Mouse (Mus musculus) cortical plate, adult 2 months (tissue): ENCODE measurements at regions not wholly inside any gene's neighbourhood (a gene's known extent, or its start where the extent isn't known, plus 50 kb on each side); places are given as distances from the start of the nearest gene placed in this dataset.

Source experiments
- CTCF ChIP-seq: fragments of 200-500 bp; IDR thresholded peaks from 2 replicates; pipeline ENCODE4 v1.5.1; 2011; ENCODE audit warnings: mild to moderate bottlenecking, control low read depth, low read length; ENCODE audit not compliant: insufficient read depth; ENCODE audit errors: extremely low read depth
- POLR2A ChIP-seq: fragments of 200-500 bp; IDR thresholded peaks from 2 replicates; pipeline ENCODE4 v1.6.1; 2011; ENCODE audit warnings: mild to moderate bottlenecking, low read length, control low read depth; ENCODE audit not compliant: insufficient read depth; ENCODE audit errors: extremely low read depth

DNA sequence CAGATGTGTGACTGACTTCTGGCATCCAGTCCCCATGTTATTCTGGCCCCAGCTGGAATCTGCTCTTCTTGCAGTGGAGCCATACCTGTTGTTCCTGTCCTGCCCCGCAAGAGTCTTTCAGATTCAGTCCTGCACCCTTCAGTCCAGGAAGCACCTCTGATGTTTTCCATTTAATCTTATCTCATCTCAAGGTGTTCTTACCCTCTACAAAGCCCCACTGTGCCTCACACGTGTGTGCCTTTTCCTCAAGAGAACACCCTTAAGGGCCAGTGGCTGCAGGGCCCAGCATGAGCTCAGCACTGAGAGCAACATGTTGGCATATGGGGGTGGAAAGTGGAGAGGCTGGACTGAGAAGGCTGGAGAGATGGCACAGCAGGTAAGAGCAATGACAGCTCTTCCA, 126.8 kb downstream of the Tmem17 start:
- TF ChIP-seq CTCF = no peak
- no peak for TF ChIP-seq POLR2A
